Mouse (Mus musculus): ENCODE measurements around the gene Zfp367. TPM values are rescaled to one million over a fixed set of nuclear protein-coding genes. Genes with fewer than 3 reads are reported as not detected.

Zfp367 gene
- polyA plus RNA-seq (2012), result 11.4 and 17.6 TPM in 2 replicates

GRCm38 (mm10) chr13:64153083-64153682, at the start of gene Zfp367:
Gene Zfp367, minus strand, starts transcription at chr13:64153202.

GRCm38 (mm10) chr13:64161548-64161915, 8.5 kb upstream of the Zfp367 start, which contains the start of gene Habp4:
Gene Habp4, plus strand, starts transcription at chr13:64161824.

GRCm38 (mm10) chr13:64128858-64129615, 24.0 kb downstream of the Zfp367 start, which contains the start of gene Slc35d2:
Gene Slc35d2, minus strand, starts transcription at chr13:64129368.

GRCm38 (mm10) chr13:64089130-64089529, 63.9 kb downstream of the Zfp367 start, which contains the start of gene Hsd17b3:
Gene Hsd17b3, minus strand, starts transcription at chr13:64089230.

Other genes with a start within 250 kb of the Zfp367 start
- not detected in 2 replicates for gene Hsd17b3, start 64.0 kb downstream of the Zfp367 start, polyA plus RNA-seq (2012)
- gene Slc35d2, start 23.8 kb downstream of the Zfp367 start, polyA plus RNA-seq (2012), result 4.5 and 4.9 TPM in 2 replicates
- gene Habp4, start 8.6 kb upstream of the Zfp367 start, polyA plus RNA-seq (2012), result 10.6 and 11.8 TPM in 2 replicates
- gene Cdc14b, start 122.1 kb upstream of the Zfp367 start, polyA plus RNA-seq (2012), result 0.29 and 0.34 TPM in 2 replicates
- gene Aaed1, start 159.5 kb upstream of the Zfp367 start, polyA plus RNA-seq (2012), result 2.2 and 3.0 TPM in 2 replicates
- 0.99 and 1.8 TPM in 2 replicates for gene Ctsl, start 217.7 kb upstream of the Zfp367 start, polyA plus RNA-seq (2012)